Mouse (Mus musculus): ENCODE measurements around the gene Cd69. TPM values are rescaled to one million over a fixed set of nuclear protein-coding genes. Genes with fewer than 3 reads are reported as not detected.

The Cd69 gene
- polyA plus RNA-seq, 1 experiment from 2014 or later = 0.09 TPM

GRCm38 (mm10) chr6:129233366-129233954 is 41.8 kb downstream of the Cd69 start:
- no peak for ATAC-seq (ENCODE audit: low read depth)

GRCm38 (mm10) chr6:129232842-129233205 is 42.4 kb downstream of the Cd69 start:
- Histone ChIP-seq H3K4me3 (ENCODE audit: low read length) (no peak overlapping the region), H3K9me3 (ENCODE audit: control insufficient read depth, low read length) (no peaks in the 10 kb centered on the region), H3K9ac (ENCODE audit: low read length) (no peak overlapping the region), H3K4me2 (ENCODE audit: low read depth, low read length) (no peak overlapping the region), H3K27ac (ENCODE audit: low read length) (peak overlapping the region; percentile 71), H3K4me1 (replicated peaks; ENCODE audit: control insufficient read depth, insufficient read depth, low read length) (peaks cover 29% of the 10 kb centered on the region), H3K27me3 (ENCODE audit: control insufficient read depth, insufficient read depth, low read depth, low read length) (no peaks in the 10 kb centered on the region), H3K36me3 (ENCODE audit: control insufficient read depth, insufficient read depth, low read length) (no peaks in the 10 kb centered on the region)
- ATAC-seq (ENCODE audit: low read depth) = peak; percentile 30; the same call in 1 of the 2 replicates
- WGBS = 39% methylated on average over 9 of the region's 9 CpGs

More at GRCm38 (mm10) chr6:129233366-129233954, 41.8 kb downstream of the Cd69 start:
- no peaks in the 10 kb centered on the region for H3K27me3 ChIP-seq (ENCODE audit: control insufficient read depth, insufficient read depth, low read depth, low read length)
- 68% methylated on average over 6 of the region's 6 CpGs for WGBS
- no peaks in the 10 kb centered on the region for H3K9me3 ChIP-seq (ENCODE audit: control insufficient read depth, low read length)
- H3K9ac ChIP-seq (ENCODE audit: low read length) = no peak overlapping the region
- no peak overlapping the region for H3K4me2 ChIP-seq (ENCODE audit: low read depth, low read length)
- peak overlapping the region; percentile 71 for H3K27ac ChIP-seq (ENCODE audit: low read length)
- no peak overlapping the region for H3K4me3 ChIP-seq (ENCODE audit: low read length)
- peaks cover 29% of the 10 kb centered on the region for H3K4me1 ChIP-seq (replicated peaks; ENCODE audit: control insufficient read depth, insufficient read depth, low read length)
- no peaks in the 10 kb centered on the region for H3K36me3 ChIP-seq (ENCODE audit: control insufficient read depth, insufficient read depth, low read length)

- Histone ChIP-seq H3K4me1 (replicated peaks; ENCODE audit: control insufficient read depth, insufficient read depth, low read length) (peaks cover 29% of the 10 kb centered on the region), H3K4me2 (ENCODE audit: low read depth, low read length) (no peak overlapping the region), H3K4me3 (ENCODE audit: low read length) (no peak overlapping the region), H3K27ac (ENCODE audit: low read length) (peak overlapping the region; percentile 71), H3K36me3 (ENCODE audit: control insufficient read depth, insufficient read depth, low read length) (no peaks in the 10 kb centered on the region), H3K27me3 (ENCODE audit: control insufficient read depth, insufficient read depth, low read depth, low read length) (no peaks in the 10 kb centered on the region), H3K9me3 (ENCODE audit: control insufficient read depth, low read length) (no peaks in the 10 kb centered on the region), H3K9ac (ENCODE audit: low read length) (no peak overlapping the region)
- no peak for ATAC-seq (ENCODE audit: low read depth)
- WGBS = 67% methylated on average over 5 of the region's 5 CpGs
Observed at GRCm38 (mm10) chr6:129232005-129232841, 43.0 kb downstream of the Cd69 start.

- Histone ChIP-seq H3K4me1 (replicated peaks; ENCODE audit: control insufficient read depth, insufficient read depth, low read length) (peaks cover 26% of the 10 kb centered on the region), H3K27me3 (ENCODE audit: control insufficient read depth, insufficient read depth, low read depth, low read length) (no peaks in the 10 kb centered on the region), H3K9ac (ENCODE audit: low read length) (no peak overlapping the region), H3K4me2 (ENCODE audit: low read depth, low read length) (peak overlapping the region; percentile 0; the same call in 1 of the 2 replicates), H3K27ac (ENCODE audit: low read length) (peak overlapping the region; percentile 93), H3K36me3 (ENCODE audit: control insufficient read depth, insufficient read depth, low read length) (no peaks in the 10 kb centered on the region), H3K4me3 (ENCODE audit: low read length) (no peak overlapping the region), H3K9me3 (ENCODE audit: control insufficient read depth, low read length) (no peaks in the 10 kb centered on the region)
- ATAC-seq (ENCODE audit: low read depth) = peak; percentile 90
- WGBS = 28% methylated on average over 3 of the region's 3 CpGs
Observed at GRCm38 (mm10) chr6:129229774-129230578, 45.3 kb downstream of the Cd69 start.

GRCm38 (mm10) chr6:129228935-129229773 is 46.1 kb downstream of the Cd69 start:
- Histone ChIP-seq H3K36me3 (ENCODE audit: control insufficient read depth, insufficient read depth, low read length) (no peaks in the 10 kb centered on the region), H3K27ac (ENCODE audit: low read length) (peak overlapping the region; percentile 93), H3K27me3 (ENCODE audit: control insufficient read depth, insufficient read depth, low read depth, low read length) (no peaks in the 10 kb centered on the region), H3K4me1 (replicated peaks; ENCODE audit: control insufficient read depth, insufficient read depth, low read length) (peaks cover 28% of the 10 kb centered on the region), H3K9ac (ENCODE audit: low read length) (no peak overlapping the region), H3K9me3 (ENCODE audit: control insufficient read depth, low read length) (no peaks in the 10 kb centered on the region), H3K4me2 (ENCODE audit: low read depth, low read length) (no peak overlapping the region), H3K4me3 (ENCODE audit: low read length) (no peak overlapping the region)
- WGBS = 30% methylated on average over 3 of the region's 3 CpGs
- ATAC-seq (ENCODE audit: low read depth) = no peak

- H3K27ac ChIP-seq (ENCODE audit: low read length) = peak overlapping the region; percentile 53; the same call in 1 of the 2 replicates
Observed at GRCm38 (mm10) chr6:129225078-129225477, 50.2 kb downstream of the Cd69 start.

GRCm38 (mm10) chr6:129224090-129224489 is 51.1 kb downstream of the Cd69 start:
- 41% methylated on average over 1 of the region's 1 CpGs for WGBS
- Histone ChIP-seq H3K4me2 (ENCODE audit: low read depth, low read length) (no peak overlapping the region), H3K9me3 (ENCODE audit: control insufficient read depth, low read length) (no peaks in the 10 kb centered on the region), H3K4me1 (replicated peaks; ENCODE audit: control insufficient read depth, insufficient read depth, low read length) (peaks cover 10% of the 10 kb centered on the region), H3K27me3 (ENCODE audit: control insufficient read depth, insufficient read depth, low read depth, low read length) (no peaks in the 10 kb centered on the region), H3K36me3 (ENCODE audit: control insufficient read depth, insufficient read depth, low read length) (no peaks in the 10 kb centered on the region), H3K9ac (ENCODE audit: low read length) (no peak overlapping the region), H3K4me3 (ENCODE audit: low read length) (no peak overlapping the region), H3K27ac (ENCODE audit: low read length) (no peak overlapping the region)
- ATAC-seq (ENCODE audit: low read depth) = peak; percentile 36; the same call in 1 of the 2 replicates

More at GRCm38 (mm10) chr6:129225078-129225477, 50.2 kb downstream of the Cd69 start:
- H3K4me2 ChIP-seq (ENCODE audit: low read depth, low read length) = no peak overlapping the region
- no peak overlapping the region for H3K9ac ChIP-seq (ENCODE audit: low read length)
- H3K4me3 ChIP-seq (ENCODE audit: low read length) = no peak overlapping the region
- ATAC-seq (ENCODE audit: low read depth) = no peak
- WGBS = 40% methylated on average over 2 of the region's 2 CpGs
- H3K4me1 ChIP-seq (replicated peaks; ENCODE audit: control insufficient read depth, insufficient read depth, low read length) = peaks cover 11% of the 10 kb centered on the region
- no peaks in the 10 kb centered on the region for H3K9me3 ChIP-seq (ENCODE audit: control insufficient read depth, low read length)
- no peaks in the 10 kb centered on the region for H3K27me3 ChIP-seq (ENCODE audit: control insufficient read depth, insufficient read depth, low read depth, low read length)
- H3K36me3 ChIP-seq (ENCODE audit: control insufficient read depth, insufficient read depth, low read length) = no peaks in the 10 kb centered on the region

- no peak overlapping the region for H3K9ac ChIP-seq (ENCODE audit: low read length)
- H3K9me3 ChIP-seq (ENCODE audit: control insufficient read depth, low read length) = no peaks in the 10 kb centered on the region
- peak overlapping the region; percentile 60; the same call in 1 of the 2 replicates for H3K27ac ChIP-seq (ENCODE audit: low read length)
- no peaks in the 10 kb centered on the region for H3K36me3 ChIP-seq (ENCODE audit: control insufficient read depth, insufficient read depth, low read length)
- 58% methylated on average over 2 of the region's 2 CpGs for WGBS
- no peaks in the 10 kb centered on the region for H3K27me3 ChIP-seq (ENCODE audit: control insufficient read depth, insufficient read depth, low read depth, low read length)
- no peak overlapping the region for H3K4me2 ChIP-seq (ENCODE audit: low read depth, low read length)
- H3K4me1 ChIP-seq (replicated peaks; ENCODE audit: control insufficient read depth, insufficient read depth, low read length) = peaks cover 5% of the 10 kb centered on the region; the same call in 1 of the 2 replicates
- H3K4me3 ChIP-seq (ENCODE audit: low read length) = no peak overlapping the region
- no peak for ATAC-seq (ENCODE audit: low read depth)
Observed at GRCm38 (mm10) chr6:129223611-129224010, 51.6 kb downstream of the Cd69 start.
